Mouse (Mus musculus) T-helper 17 cell (primary cell): ENCODE data around the gene Slc35g3.

ENCODE experiments used
- in situ Hi-C, 2 experiments: fragments of 300-600 bp; cut with MboI, MseI; formaldehyde crosslinking; loops; 1 replicate in 1 of 2; 2 replicates in 1 of 2; pipeline ENCODE4 v1.15.1; 2025; ENCODE audit warnings: high pct_unique_total_duplicates in 2 of 2

Gene Slc35g3

GRCm38 (mm10) chr11:69789431-69789830 lies 27.7 kb upstream of the Slc35g3 start:
- in situ Hi-C loops, result no loop called here

- in situ Hi-C loops, result no loop called here
Observed at GRCm38 (mm10) chr11:69787306-69787705, 25.5 kb upstream of the Slc35g3 start.

GRCm38 (mm10) chr11:69784793-69785272 lies 23.1 kb upstream of the Slc35g3 start:
- in situ Hi-C loops, result no loop called here

- in situ Hi-C loops, result no loop called here
Observed at GRCm38 (mm10) chr11:69781828-69782227, 20.1 kb upstream of the Slc35g3 start.

- in situ Hi-C loops, result no loop called here
Observed at GRCm38 (mm10) chr11:69778985-69779384, 17.2 kb upstream of the Slc35g3 start.

GRCm38 (mm10) chr11:69778258-69778982 lies 16.7 kb upstream of the Slc35g3 start:
- in situ Hi-C loops, result no loop called here

GRCm38 (mm10) chr11:69777504-69778257 lies 15.9 kb upstream of the Slc35g3 start:
- in situ Hi-C loops, result no loop called here

GRCm38 (mm10) chr11:69776488-69776887 lies 14.7 kb upstream of the Slc35g3 start:
- in situ Hi-C loops, result no loop called here

- in situ Hi-C loops, result no loop called here
Observed at GRCm38 (mm10) chr11:69775716-69776115, 13.9 kb upstream of the Slc35g3 start.

GRCm38 (mm10) chr11:69774961-69775360 lies 13.2 kb upstream of the Slc35g3 start:
- in situ Hi-C loops, result loop anchor here in 1 of 2 experiments (25.0 kb wide), 1 partner anchor 1313 kb away; no protein-coding TSS in a partner anchor

GRCm38 (mm10) chr11:69767625-69767909 lies 5.8 kb upstream of the Slc35g3 start:
- in situ Hi-C loops, result loop anchor here in 1 of 2 experiments (25.0 kb wide), 1 partner anchor 1305 kb away; no protein-coding TSS in a partner anchor

GRCm38 (mm10) chr11:69766872-69767624 lies 5.3 kb upstream of the Slc35g3 start:
- in situ Hi-C loops, result loop anchor here in 1 of 2 experiments (25.0 kb wide), 1 partner anchor 1305 kb away; no protein-coding TSS in a partner anchor

GRCm38 (mm10) chr11:69766126-69766609 lies 4.4 kb upstream of the Slc35g3 start:
- in situ Hi-C loops, result loop anchor here in 1 of 2 experiments (25.0 kb wide), 1 partner anchor 1304 kb away; no protein-coding TSS in a partner anchor

GRCm38 (mm10) chr11:69765221-69766125 lies 3.7 kb upstream of the Slc35g3 start, which contains the start of gene Zbtb4:
Gene Zbtb4 (plus strand): TSS chr11:69765912.
- in situ Hi-C loops, result loop anchor here in 1 of 2 experiments (25.0 kb wide), 1 partner anchor 1303 kb away; no protein-coding TSS in a partner anchor

- in situ Hi-C loops, result loop anchor here in 1 of 2 experiments (25.0 kb wide), 1 partner anchor 1301 kb away; no protein-coding TSS in a partner anchor
Observed at GRCm38 (mm10) chr11:69763551-69763950, 1.8 kb upstream of the Slc35g3 start.

- in situ Hi-C loops, result loop anchor here in 1 of 2 experiments (25.0 kb wide), 1 partner anchor 1299 kb away; no protein-coding TSS in a partner anchor
Observed at GRCm38 (mm10) chr11:69760901-69761200, 917 bp downstream of the Slc35g3 start.

GRCm38 (mm10) chr11:69760160-69760900 lies 1.4 kb downstream of the Slc35g3 start:
- in situ Hi-C loops, result loop anchor here in 1 of 2 experiments (25.0 kb wide), 1 partner anchor 1298 kb away; no protein-coding TSS in a partner anchor

GRCm38 (mm10) chr11:69758971-69759721 lies 2.6 kb downstream of the Slc35g3 start:
- in situ Hi-C loops, result loop anchor here in 1 of 2 experiments (5.0 to 25.0 kb wide), 4 partner anchors 78 to 1297 kb away; partner anchors contain the start of genes Nlgn2, Tmem256 and Tmem95
